Mouse (Mus musculus) fat pad, adult 2 months (tissue): ENCODE results near the gene Etv6.
A peak's percentile ranks its signal among the peaks of the same experiment; 100 is the strongest.

Experiments
- DNase-seq: peaks from one replicate; pipeline ENCODE4 v3.0.0-alpha.2; 2011; ENCODE audit warnings: low read depth, low spot score; ENCODE audit errors: extremely low read depth

The Etv6 gene

GRCm38 (mm10) chr6:134165012-134165411, 129.5 kb downstream of the Etv6 start:
- no peak for DNase-seq

GRCm38 (mm10) chr6:134167963-134168362, 132.5 kb downstream of the Etv6 start:
- no peak for DNase-seq

DNA sequence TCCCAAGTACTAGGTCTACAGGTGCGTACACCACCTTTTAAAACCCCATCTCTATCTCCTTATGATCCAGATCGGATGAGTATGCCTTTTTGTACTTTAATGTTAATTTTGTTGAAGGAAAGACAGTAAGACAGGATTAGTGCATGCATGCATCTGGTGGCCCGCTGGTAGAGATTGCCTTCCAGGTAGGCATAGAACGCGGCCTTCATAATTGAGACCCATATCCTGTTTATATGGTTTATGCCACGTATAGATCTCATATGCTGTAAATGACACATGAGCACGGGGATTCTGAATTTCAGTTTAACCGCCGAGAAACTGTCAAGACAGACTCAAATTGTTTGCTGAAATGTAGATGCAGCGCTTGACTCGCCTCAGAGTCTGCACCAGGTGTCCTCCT, 133.3 kb downstream of the Etv6 start:
- DNase-seq: no peak

GRCm38 (mm10) chr6:134171235-134171634, 135.7 kb downstream of the Etv6 start:
- no peak for DNase-seq

- DNase-seq: peak; percentile 96
Observed at GRCm38 (mm10) chr6:134171906-134172728, 136.6 kb downstream of the Etv6 start.

DNA sequence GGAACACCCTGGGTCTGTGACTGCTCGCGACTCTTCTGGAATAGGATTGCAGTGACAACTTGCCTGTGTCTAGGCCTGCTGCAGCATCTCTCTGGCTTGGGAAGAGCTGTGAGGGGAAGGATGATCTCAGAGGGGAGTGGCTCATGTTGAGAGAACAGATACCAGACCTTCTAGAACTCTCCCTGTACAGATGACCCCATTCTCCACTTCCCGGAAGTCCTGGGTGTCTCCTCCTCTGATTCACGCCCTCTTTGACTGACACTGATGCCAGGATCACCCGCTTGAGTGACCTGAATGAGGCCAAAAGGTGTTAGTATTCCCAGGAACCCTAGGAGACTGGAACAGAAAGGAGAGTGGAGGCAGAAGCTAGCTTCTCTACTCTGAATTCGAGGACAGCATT, 137.9 kb downstream of the Etv6 start:
- no peak for DNase-seq

DNA sequence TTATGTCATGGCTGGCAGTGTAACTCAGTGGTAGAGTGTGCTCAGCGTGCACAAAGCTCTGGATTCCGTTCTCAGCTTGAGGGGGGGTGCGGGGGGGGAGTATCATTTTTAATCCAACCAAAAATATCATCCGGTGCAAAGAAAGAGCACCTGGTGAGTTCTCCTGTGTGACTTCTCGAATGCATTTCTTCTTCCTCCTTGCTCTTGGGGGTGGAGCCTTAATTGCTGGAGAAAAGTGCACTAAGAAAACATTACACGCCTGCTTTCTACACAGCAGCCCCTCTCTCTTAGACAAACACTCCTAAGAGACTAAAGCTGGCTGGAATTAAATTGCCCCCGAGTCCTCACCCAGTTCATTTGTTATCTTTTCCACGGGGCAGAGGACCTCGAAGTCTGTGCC, 139.6 kb downstream of the Etv6 start:
- DNase-seq: no peak

DNA sequence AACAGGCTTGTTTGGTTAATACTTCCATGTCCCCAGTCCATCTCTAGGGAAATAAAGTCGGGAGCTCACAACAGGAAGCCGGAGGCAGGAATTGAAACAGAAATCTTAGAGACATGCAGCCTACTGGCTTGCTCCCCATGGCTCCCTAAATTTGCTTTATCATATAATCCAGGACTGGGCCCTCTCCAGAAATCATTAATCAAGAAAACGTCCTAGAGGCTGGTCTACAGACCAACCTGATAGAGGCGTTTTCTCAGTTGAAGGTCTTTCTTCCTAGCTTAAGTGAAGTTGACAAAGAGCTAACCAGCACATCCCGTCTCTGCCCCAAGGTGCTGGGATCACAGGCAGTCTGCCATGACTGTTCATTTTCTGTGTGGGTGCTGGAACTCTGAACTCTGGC, 141.7 kb downstream of the Etv6 start:
- peak; percentile 94 for DNase-seq

GRCm38 (mm10) chr6:134182301-134182948, 146.9 kb downstream of the Etv6 start:
- DNase-seq: no peak

DNA sequence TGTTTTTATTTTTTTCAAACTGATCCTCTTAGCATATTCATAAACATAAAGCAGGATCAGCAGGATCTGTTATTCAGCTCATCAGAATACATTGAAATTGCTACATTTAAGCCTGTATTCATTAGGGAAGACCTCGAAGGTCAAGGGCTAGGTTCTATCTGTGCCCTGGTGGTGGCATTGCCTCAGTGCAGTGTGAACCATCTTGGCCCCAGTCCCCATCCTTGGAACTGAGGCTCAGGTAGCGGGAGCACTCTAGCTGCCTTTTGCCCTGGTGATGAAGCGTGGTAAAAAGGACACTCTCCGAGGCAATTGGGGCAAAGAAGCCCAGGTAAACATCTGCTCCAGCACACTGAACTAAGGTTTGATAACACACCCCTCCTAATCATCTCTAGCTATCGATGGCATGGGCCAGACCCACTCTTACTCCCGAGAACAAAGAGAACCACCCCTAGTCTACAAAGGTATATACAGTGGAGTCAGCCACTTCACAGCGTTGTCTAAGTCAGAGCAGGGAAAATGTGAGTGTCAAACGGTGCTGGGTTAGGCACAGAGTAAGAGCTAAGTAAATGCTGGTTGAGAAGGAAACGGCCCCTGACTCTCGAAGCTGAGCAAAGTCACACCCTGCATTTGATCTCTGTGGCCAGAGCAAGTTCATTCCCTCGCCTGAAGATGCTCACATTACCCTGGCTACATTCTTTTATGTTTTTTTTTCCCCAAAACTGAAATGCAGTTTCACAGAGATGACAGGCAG, 148.3 kb downstream of the Etv6 start:
- DNase-seq: no peak

DNA sequence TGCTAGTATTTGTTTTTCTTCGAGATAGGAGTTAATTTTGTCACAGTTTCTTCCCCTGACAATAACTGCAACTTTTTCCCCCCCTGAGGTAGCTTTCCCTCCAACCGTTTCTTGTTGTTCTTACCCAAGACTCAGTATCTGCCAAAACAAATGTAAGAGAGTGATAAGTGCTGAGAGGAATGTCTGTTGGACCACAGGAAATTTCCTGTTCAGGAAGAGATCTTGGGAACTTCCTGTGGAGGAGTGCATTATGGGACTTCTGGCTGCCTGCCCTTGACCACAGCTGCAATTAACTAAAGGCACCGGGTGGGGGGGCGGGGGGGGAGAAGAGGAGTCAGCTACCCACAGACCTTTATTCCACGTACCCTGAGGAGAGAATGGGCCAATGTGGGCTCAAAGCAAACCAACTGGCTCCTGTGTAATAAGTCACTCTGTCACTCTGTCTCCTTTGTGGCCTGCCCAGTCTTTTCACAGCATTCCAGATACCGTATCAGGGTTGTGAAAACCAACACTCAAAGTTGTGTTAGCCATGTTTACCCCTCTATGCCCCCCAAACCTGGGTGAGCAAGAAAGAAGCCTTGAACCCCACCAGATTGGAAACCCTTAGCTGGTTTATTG, 150.9 kb downstream of the Etv6 start:
- no peak for DNase-seq

DNA sequence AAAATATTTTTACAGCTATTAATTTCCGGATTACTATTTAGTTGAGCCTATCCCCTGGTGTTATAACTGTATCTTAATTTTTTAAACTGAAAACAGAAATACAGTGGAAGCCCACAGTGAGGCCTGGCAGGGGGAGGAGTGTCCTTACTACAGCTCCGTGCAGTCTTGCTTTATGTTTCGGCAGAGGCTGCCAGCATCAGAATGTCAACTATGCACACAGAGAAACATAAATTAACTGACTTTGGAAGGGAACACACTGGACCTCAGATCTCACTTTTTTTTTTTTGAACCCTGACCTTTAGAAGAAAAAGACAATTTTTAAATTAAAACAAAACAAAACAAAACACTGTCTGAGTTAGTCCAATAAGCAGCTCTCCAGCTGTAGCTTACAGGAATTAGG, 153.2 kb downstream of the Etv6 start:
- no peak for DNase-seq

GRCm38 (mm10) chr6:134189174-134189573, 153.7 kb downstream of the Etv6 start:
- DNase-seq: no peak

DNA sequence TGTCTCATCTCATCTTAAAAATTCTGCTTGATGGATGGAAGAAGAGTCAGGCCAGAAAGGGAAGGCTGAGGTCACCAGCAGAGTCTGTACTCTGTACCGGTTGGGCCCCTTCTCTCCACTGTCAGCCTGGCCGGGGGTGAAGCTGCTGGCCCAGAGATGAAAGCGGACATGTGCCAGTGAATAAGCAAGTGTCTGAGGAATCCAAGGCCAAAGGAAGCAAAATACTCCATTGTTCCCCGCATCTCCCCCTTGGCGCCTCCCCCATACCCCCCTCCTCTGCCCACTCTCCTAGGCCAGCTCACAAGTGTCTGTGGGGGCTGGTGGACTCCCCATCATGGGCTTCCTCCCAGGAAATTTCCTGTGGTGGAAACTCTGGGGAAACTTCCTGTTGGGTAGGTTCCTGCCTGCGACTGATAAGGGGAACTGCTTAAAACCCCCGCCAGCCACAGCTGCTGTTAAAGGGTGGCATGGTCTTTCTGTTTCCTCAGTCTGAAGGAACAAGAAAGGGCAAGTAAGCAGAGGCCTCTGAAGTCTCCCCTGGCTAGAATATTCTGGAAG, 154.2 kb downstream of the Etv6 start:
- no peak for DNase-seq

DNA sequence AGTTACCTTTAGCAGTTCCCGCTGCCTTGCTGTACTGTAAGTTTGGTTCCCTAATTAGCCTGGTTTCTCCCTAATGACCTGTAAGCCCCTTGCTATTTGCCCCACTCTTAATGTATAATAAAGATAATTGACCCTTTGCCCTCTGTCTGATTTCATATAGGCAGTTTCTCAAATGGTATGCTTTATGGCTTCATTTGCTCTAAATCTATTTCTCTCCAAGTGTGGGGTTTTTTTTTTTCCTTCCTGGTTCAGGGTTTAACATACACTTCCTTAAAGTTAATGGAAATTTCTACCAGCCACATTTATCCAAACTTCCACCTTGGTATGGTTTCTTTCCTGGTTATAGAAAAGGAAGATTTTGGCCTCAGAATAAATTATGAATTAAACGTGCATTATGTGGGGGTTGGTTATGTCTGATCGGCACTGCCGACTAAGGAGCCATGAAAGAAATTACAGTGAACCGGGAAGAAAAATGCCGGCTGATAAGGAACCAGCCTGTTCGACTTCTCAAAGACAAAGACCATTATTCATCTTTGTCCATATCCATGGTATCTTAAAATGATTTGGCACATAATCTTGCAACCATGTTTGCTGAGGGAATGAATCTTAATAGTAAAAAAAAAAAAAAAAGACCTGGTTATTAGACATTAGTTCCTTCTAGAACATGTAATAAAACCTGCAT, 155.2 kb downstream of the Etv6 start:
- no peak for DNase-seq

GRCm38 (mm10) chr6:134192710-134193109, 157.2 kb downstream of the Etv6 start:
- no peak for DNase-seq

- no peak for DNase-seq
Observed at GRCm38 (mm10) chr6:134199895-134200294, 164.4 kb downstream of the Etv6 start.

- no peak for DNase-seq
Observed at GRCm38 (mm10) chr6:134200577-134200976, 165.1 kb downstream of the Etv6 start.

DNA sequence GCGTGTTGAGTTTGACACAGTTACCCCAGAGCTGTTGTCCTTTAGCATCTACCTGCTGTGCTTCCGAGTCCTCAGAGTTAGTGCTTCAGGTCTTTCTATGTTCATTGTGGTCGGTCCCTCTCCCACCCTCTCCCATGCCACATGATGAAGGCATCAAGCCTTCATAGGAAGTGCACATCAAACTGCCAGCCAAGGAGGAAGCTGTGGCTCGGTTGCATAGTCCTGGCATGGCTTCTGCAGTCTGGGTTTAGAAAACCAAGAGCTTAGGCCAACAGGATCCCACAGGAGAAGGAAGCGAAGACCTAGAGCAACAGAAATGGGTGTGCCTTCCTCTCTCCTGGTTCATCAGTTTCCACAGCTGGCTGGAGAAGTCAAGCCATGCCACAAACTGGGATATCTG, 166.7 kb downstream of the Etv6 start:
- no peak for DNase-seq

DNA sequence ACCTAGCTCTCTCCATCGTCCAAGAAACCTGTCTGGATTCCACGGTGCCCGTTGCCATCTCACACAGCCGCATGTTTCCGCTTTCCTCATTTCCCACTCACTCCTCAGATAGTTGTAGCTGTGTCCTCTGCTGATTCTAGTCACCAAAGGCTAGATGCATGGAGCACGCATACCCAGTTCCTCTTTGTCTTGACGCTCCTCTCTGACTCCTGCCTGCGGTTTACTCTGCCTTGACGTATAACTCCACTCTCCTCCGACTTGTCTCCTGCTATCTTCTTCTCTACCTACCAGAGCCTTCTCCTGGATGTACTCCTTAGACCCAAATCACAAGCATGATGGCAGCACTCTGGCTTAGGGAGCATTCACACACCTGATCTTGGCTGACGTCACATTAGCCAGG, 169.7 kb downstream of the Etv6 start:
- no peak for DNase-seq

DNA sequence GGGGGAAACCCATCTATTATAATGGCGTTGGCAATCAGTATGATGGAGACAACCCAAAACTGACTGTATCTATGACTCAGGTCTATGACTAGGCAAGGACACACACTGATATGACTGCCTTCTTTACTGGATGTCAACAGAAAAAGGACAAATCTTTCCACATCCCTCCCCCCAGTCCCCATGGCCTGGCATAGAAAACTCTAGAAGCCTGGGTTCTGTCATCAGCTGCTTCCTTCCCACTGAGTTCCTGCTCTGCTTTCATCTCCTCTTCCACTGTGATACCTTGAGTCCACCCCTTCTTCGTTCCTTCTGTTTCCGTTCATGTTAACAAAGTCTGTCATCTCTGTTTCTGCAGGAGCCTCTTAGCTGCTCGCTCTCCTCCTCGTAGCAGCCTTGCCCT, 170.2 kb downstream of the Etv6 start:
- DNase-seq: no peak
